Mouse (Mus musculus) G1E (cell line): Measurements from ENCODE around the gene Hs2st1.

Source experiments
- CTCF ChIP-seq: IDR thresholded peaks from 2 replicates; pipeline ENCODE4 v1.5.1; 2012; ENCODE audit warnings: low read depth, low read length, inconsistent platforms, mixed read lengths
- GATA1 ChIP-seq: IDR thresholded peaks from 2 replicates; pipeline ENCODE4 v1.6.1; 2012; ENCODE audit warnings: borderline replicate concordance, low read length, inconsistent platforms, mixed read lengths
- GATA2 ChIP-seq: IDR thresholded peaks from 2 replicates; pipeline ENCODE4 v1.6.1; 2012; ENCODE audit warnings: low read depth, low read length, inconsistent platforms, borderline replicate concordance
- POLR2AphosphoS5 ChIP-seq: IDR thresholded peaks from 2 replicates; pipeline ENCODE4 v1.6.1; 2012; ENCODE audit warnings: low read depth, low read length, inconsistent platforms; ENCODE audit not compliant: insufficient replicate concordance

DNA sequence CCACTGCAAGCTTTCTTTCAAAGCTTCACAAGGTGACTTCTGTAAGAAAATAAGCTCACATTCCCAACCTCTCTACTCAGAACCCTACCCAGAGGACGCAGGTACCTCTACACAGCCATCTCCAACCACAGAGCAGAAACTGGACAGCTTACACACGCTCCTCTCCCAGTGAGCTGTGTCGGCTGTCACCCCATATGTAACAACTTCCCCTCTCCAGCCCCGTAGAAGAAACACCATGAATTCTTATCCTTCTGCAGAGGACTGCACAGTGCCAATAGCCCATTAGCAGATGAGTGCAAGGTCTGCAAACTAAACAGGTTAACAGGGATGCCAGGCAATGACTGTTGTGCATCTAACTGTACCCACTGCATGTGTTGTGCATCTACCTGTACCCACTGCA lies 23.5 kb downstream of the Hs2st1 start:
- no peak for TF ChIP-seq GATA2
- no peak for TF ChIP-seq CTCF
- TF ChIP-seq POLR2AphosphoS5, result no peak
- no peak for TF ChIP-seq GATA1
